ENCODE assay signal across 21 mouse cellular contexts in the genomic region with DNA sequence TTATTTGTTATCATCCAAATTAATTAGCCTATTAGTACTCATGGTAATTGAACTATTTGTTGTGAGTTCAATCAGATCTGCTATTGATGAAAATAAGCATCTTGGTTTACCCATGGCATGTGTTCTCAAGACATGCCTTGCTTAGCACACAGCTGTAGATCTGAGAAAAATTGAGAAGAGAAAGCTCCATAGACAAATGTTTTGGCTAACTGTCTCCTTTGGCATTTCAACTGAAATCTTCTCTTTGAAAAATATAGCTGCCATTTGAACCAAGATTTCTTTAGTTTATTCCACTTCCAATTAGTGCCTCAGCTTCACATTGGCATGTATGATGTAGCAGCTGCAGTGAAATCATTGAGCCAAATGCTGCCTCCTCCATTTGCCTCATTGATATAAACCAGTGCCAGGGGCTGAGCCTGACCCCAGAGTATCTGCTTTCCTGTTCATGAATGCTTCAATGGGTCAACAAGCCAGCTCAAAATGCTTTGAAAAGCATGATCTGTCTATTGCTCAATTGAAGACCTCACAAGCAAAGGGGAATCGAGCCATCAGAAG.
DNase-seq lines count a peak whose midpoint lies in the region.
"Had no signal": no experiment of that assay in that cellular context is flagged by ENCODE, and none has a peak within 500 bp of the region (broad histone marks: within the 10 kb centered on the region; RNA-seq: fewer than 3 reads in every experiment).

No protein-coding gene starts in this region.

- DNase-seq in cerebellum, postnatal 14 days: peak; percentile 9 to 11
- DNase-seq in cerebellum, adult 11 months: no peak
- DNase-seq in brain, adult 2 months (ENCODE audit: low read depth, low spot score): peak; percentile 26
- DNase-seq in layer of hippocampus, adult 18-20 months (ENCODE audit: low spot score in 2 of 2): peak; percentile 12 to 67
- DNase-seq in layer of hippocampus, postnatal 14 days (ENCODE audit: low spot score in 2 of 2): peak; percentile 32 to 71
- DNase-seq in kidney, postnatal 4 days: no peak
- no peak for DNase-seq in frontal cortex, postnatal 10 days (ENCODE audit: low spot score in 2 of 2)
- DNase-seq: adrenal gland, postnatal 10 days; cerebellum, adult 2 months; embryo, embryonic 11 days; gastrocnemius, postnatal 10 days; heart, postnatal 14 days; kidney, adult 18-20 months; kidney, postnatal 36 days; liver; lung, embryonic 14.5 days; lung, postnatal 14 days; right cerebral cortex, adult 18-20 months; right cerebral cortex, postnatal 4 days; thymus, adult 2 months; thymus, postnatal 4 days had no signal

Comparison
In these comparisons a context has a peak if more than half of its experiments do, and no peak if none do; other contexts are left out.
1. DNase-seq: peak in cerebellum, postnatal 14 days (2 of 2), brain, adult 2 months (single experiment), layer of hippocampus, adult 18-20 months (2 of 2) and layer of hippocampus, postnatal 14 days (2 of 2); none in cerebellum, adult 11 months (single experiment), kidney, postnatal 4 days (0 of 2) and frontal cortex, postnatal 10 days (0 of 2).